Mouse (Mus musculus): Measurements from ENCODE around the gene Ubtd2.
"Not testable (repeated sequence)": the region's sequence is repeated elsewhere in the genome, so short reads cannot be mapped to it uniquely, and the experiment has no call there.

The Ubtd2 gene

DNA sequence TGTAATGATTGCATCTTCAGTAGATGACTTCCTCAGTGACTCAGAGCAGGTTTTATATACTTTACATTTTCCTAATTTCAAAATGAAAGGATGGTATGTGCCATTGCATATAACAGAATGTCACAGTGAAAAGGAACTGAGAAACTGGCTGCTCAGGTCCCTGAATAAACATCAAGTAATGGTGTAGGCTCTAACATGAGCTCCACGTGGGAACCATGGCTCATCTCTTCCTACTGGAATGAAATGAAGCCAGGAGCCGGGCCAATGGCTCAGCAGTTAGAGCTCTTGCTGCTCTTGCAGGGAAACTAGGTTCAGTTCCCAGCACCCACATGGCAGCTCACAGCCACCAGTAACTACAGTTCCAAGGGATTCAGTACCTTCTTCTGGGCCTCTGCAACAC, 16.8 kb downstream of the Ubtd2 start:
- DNase-seq: no peak

DNA sequence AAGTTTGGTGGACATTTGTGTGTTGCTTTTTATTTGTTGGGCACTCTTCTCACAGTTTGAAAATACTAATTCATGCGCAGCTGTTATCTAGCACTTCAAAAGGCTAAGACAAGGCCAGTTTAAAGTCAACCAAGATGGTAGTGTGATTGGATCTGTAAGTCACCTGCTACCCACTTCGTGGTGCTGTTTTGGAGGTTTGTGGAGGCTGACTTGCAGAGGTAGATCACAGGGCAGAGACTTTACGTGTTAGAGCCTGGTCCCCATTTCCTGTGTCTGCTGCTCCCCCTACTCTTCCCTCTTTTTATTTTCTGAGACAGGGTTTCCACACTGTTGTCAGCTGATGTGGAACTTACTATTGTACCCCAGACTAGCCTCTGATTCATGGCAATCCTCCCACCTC, 19.6 kb downstream of the Ubtd2 start:
- no peak for DNase-seq

DNA sequence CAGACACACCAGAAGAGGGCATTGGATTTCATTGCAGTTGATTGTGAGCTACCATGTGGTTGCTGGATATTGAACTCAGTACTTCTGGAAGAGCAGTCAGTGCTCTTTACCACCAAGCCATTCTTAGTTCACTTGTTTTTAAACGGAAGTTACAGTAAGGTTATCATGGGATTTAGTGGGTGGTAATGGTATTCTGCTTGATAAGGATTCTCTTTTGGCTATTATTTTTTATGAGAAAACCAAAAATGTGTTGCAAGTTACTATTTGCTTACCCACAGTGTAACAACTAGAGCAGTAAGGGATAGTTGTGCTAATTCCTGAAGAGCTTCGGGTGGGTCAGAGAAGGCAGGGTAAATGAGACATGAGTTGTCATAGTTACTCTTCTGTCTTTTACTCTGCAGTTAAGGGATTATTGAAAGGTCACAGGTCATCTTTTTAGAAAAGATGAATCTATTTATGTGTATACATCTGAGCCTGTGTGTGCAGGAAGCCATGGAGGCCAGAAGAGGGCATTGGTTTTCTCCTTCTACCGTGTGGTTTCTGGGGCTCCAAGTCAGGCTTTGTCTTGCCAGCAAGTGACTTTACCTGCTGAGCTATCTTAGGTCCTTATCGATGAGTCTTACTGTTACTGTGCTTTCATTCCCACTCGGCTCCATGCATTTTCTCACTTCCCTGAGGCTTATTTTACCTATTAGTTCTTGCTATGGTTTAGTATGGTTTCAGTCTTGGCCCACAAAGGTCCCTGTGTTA, 20.5 kb downstream of the Ubtd2 start:
- DNase-seq: no peak

DNA sequence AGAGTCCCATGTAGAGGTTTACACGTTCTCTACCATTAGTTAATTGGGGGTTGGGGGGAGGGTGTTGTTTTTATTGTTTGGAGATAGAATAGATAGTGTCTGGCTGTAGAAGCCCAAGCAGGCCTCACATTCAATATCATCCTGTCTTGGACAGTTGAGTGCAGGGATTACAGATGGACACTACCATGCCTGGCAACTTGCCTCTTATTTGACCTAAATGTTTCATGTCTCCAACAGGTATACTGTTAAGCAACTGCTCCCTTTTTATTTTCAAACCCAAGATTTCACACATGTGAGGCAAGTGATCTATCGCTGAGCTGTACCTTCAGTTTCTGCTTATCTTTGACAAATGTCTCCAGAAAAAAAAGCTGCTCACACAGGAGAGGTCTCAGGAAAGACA, 26.4 kb downstream of the Ubtd2 start:
- peak; percentile 72 for DNase-seq

DNA sequence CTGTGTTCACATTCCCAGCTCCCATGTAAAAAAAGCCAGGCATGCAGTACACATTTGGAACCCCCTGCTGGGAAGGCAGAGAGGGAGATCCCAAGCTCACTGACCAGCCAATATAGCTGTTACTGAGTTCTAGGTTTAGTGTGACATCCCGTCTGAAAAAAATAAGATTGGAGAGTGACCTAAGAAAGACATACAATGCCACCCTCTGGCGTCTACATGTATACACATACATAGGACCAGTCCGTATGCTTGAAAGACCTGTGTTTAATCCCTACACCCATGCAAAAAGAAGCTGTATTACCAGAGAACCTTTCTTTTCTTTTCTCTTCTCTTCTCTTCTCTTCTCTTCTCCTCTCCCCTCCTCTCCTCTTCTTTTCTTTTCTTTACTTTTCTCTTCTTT, 30.1 kb downstream of the Ubtd2 start:
- DNase-seq: no peak

DNA sequence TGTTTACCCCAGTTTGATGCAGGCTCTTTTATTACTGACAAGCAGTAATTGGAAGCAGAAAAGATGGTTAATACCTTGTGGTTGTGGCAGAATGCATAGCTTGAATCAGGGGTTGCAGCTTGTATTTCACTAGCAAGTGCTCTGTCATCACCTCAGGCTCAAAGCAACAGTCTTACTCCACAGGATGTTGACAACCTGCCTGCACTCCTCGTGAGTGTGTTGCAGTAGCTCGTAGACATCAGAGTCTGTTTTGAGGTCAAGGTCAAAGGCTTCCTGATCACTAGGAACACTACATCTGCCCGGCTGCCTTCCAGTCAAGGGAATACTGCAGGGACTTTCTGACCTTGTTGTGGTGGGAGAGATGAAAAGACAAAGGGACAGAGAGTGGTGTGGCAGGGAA, 31.5 kb downstream of the Ubtd2 start:
- no peak for DNase-seq

DNA sequence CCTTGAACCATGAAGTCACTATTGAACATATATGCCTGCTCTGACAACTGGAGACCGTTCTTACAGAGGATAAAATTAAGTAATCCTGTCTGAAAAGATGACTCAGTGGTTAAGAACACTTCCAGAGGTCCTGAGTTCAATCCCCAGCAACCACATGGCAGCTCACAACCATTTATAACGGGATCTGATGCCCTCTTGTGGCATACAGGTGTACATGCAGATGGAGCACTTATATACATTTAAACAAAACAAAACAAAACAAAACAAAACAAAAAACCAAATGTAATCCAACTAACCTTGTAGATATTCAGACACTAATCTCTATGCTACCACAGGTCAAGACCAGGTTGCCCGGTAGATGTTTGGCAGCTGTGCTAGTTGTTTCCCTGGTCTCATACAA, 32.3 kb downstream of the Ubtd2 start:
- no peak for DNase-seq

DNA sequence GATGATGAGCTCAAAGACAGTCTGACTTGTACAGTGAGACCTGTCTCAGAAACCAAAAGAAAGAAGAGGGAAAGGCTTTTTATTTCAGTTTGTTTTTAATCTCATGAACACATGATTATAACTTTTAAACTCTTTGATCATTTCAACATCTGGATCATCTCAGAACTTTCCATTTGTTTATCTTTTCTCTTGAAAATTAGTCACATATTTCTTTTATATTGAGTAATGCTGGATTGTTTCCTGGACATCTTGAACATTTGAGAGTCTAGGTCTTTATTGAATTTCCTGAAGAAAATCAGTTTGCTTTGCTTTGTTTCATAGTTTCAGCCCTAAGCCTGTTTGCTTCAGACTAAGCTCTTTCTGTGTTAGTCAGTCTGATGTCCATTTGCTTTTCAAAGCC, 33.2 kb downstream of the Ubtd2 start:
- DNase-seq: no peak

DNA sequence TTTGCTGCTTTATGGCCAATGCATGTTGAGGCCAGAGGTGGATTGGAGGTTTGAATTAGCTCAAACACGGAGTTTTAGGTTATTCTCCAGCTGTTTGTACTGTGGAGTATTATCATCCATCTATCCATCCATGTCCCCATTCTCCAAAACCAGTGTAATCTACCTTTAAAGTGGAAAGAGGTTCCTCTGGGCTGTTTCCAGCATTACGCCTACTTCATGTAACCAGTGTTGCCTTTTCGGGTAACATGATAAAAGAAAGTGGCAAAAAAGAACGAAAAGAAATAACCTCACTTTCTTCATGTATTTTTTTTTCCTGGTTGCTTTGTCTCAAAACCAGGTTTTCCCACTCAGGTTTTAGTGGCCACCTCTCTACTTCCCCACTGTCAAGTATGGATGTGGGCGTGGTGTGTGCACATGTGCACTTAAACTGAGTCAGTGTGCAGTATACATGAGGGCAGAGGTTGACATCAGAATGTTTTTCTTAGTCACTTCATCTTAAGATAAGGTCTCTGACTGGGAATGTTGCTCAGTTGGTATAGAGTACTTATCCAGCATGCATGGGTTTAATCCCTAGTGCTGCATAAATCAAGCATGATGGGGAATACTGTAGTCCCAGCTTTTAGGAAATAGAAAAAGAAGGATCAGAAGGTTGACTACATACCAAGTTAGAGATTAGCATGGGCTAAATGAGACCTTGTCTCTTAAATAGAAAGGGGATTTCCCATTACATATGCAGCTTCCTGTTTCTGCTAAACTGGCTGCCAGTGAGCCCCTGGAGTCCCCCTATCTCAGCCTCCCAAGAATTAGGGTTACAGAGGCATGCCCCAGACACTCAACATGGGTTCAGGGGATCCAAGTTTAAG, 33.9 kb downstream of the Ubtd2 start:
- DNase-seq: no peak

DNA sequence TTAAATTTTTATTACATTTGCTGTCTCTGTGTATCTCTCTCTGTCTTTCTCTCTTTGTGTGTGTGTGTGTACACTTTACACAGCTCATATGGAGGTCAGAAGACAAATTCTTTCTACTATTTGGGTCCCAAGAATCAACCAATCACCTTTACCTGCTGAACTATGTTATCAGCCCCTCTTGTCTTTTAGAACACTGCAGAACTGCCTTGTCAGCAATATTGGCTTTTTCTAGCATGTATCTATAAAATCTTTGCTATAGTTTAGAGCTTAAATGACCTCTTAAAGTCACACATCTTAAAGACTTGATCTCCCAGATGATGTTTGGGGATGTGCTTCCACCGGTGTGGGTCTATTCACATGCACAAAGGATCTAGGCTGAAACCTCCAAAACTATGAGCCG, 35.9 kb downstream of the Ubtd2 start:
- DNase-seq: no peak

DNA sequence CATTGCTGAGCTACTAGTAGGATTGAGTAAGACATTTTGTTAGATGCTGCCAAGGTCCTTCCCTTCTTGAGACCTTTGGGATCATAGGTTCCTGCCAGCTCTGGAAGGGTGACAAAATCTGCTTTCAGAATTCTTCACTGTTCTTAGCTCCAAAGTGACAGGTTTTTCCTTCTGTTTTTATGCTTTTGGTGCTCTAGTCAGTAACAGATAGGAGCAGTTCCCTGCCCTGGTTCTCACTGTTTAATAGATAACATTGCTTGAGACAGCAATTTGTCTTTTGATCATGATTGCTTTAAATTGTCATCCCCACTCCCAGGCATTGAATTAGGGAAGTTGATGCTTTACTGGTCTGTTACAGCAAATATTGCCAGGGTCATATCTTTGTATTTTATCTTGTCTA, 38.1 kb downstream of the Ubtd2 start:
- no peak for DNase-seq

DNA sequence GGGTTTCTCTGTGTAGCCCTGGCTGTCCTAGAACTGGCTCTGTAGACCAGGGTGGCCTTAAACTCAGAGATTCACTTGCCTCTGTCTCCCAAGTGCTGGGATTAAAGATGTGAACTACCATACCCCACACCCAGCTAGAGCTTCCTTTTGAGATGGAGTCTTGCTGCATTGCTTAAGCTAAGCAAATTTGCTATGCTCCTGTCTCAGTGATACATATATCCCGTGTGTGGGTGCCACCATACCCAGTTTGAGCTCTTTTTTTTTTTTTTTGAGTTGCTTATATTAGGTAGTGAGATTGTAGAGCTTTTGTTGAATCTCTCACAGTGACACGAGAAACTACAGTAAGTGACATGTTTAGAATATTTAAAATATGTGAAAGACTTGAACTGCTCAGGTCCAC, 40.1 kb downstream of the Ubtd2 start:
- DNase-seq: no peak

DNA sequence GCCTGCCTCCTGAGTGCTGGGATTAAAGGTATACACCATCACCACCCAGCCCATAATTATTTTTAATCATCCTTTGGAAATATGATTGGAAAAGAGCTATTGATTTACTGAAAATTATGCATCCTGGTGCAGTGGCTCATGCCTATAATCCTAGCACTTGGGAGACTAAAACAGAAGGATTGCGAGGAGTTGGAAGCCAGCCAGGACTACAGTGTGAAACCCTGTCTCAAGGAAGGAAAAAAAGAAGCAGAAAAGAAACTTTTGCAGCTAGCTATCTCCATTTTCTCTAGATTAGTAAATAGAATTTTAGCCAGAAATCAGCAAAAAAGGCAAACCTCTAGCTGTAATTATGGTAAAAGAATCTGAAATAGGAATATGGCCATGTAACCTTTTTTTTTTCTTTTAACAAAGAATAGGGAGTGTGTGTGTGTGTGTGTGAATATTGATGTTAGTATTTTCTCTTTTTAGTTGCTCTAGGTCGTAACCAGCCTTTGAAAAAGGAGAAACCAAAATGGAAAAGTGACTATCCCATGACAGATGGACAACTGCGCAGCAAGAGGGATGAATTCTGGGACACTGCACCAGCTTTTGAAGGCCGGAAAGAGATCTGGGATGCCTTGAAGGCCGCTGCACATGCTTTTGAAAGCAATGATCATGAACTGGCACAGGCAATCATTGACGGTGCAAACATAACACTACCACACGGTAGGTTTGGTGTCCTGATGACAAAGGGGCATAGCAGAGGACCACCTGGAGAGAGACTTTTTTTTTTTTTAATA, 43.8 kb downstream of the Ubtd2 start:
- DNase-seq: peak; percentile 63

DNA sequence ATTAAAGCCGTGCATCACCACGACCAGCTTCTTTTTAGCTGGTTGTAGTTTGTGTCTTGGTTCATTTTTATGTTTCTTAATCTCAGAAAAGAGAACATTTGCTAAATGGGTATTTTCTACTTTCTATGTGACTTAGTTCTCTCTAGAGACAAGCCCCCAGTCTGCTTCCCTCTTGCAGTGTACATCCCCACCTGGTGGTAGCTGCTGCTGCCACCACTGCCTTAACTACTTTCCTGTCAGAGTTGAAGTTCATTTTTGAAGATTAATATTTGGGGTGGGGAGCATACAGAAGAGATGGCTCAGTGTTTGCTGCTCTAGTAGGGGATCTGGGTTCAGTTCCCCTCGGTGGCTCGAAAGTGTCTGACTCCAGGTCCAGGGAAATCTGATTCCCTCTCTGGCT, 44.8 kb downstream of the Ubtd2 start:
- no peak for DNase-seq

DNA sequence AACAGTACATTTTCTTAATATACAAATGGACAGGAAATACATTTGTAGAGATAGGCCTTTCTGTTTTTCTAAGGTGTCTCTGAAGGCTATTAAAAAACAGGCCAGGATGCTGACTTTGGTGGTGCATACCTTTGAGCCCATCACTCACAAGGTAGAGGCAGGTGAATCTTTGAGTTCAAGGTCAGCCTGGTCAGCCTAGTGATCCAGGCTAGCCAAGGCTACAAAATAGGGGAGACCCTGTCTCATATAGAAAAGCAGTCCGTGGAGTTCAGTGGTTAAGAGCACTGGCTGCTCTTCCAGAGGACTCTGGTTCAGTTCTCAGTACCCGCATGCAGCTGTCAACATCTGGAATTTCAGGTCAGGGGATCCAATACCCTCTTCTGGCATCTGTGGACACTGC, 48.5 kb downstream of the Ubtd2 start:
- no peak for DNase-seq

DNA sequence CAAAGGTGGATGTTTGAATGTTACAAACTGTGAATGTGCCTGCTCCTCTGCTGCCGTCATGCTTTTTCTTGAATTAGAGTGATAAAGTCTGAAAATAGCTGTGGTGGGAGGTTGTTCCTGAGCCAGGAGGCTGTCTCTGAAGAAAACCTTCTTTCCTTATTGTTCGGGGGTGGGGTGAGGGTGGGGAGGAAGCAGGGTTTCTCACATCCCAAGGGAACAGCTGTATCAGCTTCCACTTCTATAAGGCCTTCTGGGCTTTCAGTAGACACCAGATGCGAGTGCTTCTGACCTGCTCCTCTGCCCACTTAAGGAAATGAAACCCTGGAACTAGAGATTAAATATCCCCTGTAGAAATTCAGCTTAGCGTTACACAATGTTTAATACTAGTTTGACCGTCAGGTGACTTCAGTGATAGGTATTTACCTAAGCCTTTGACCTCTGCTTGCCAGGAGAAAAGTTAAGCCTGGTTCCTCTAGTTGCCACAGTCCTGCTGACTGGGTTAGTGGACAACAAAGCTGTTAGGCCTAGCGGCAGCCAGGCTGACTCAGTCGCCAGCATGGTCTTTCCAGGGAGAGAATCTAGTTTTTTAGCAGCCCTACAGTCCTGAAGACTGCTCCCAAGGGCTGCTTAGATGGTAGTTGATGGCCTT, 50.0 kb downstream of the Ubtd2 start:
- DNase-seq: no peak

DNA sequence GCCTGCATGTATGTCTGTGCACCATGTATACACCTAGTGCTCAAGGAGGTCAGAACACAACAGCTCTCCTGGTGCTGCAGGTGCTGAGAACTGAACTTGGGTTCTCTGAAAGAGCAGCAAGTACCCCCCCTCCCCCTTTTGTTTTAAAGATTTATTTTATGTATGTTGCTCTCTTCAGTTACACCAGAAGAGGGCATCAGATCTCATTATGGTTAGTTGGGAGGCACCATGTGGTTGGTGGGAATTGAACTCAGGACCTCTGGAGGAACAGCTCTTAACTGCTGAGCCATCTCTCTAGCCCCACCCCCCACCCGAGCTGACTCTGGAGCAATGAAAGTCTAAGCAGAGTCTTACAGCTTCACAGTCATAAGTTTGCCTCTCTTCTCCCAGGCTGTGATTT, 55.8 kb downstream of the Ubtd2 start:
- no peak for DNase-seq

DNA sequence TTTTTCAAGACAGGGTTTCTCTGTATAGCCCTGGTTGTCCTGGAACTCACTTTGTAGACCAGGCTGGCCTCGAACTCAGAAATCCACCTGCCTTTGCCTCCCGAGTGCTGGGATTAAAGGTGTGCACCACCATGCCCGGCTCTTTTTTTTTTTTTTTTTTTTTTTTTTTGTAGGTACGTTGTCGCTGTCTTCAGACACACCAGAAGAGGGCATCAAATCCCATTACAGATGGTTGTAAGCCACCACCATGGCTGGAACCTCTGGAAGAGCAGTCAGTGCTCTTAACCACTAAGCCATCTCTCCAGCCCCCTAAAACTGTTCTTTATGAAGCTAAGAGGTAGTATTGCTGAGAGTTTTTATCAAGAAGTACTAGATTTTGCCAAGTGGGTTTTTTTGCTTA, 59.7 kb downstream of the Ubtd2 start:
- DNase-seq: not testable (repeated sequence)

DNA sequence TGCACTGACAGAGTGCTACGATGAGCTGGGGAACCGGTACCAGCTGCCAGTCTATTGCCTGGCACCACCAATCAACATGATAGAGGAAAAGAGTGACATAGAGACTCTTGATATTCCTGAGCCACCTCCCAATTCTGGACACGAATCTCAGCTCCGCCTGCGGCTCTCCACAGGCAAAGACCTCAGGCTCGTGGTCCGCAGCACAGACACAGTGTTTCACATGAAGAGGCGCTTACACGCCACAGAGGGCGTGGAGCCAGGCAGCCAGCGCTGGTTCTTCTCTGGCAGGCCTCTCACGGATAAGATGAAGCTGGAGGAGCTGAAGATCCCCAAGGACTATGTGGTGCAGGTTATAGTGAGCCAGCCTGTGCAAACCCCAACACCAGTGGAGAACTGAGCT, 60.9 kb downstream of the Ubtd2 start:
- no peak for DNase-seq

DNA sequence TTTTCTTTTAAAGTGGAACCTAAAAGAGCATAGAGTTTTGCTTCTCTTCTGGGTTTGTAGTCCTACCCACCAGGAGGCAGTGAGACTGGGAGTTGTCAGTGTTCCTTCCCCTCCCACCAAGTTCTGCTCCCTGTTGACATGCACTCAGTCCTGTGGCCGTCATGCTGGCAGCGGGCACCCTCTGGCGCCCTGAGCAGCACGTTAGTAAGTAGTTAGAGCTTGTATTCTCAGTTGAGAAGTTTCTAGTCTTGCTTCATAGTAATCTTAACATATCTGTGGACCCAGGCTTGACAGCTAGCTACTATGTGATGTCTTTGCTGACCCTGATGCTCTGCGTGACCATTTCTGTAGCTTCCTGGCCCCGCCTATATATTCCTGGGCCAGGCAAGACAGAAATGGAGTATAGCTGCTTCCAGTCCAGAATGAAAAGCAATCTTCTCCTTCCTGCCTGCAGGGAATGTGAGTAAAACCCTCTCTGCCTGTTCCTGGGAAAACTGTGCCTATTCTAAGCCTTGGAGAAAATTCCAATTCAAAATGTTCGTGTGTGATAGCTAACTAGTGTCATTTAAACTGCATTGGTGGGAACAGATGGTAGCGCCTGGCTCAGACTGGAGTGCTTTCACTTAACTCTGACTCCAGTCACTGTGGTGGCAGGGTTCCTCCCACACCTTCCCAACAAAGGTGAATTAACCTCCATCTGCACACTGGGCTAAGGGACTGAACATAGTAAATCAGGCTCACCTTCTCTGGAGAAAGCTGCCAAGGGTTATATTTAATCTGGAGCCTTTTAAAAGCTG, 61.9 kb downstream of the Ubtd2 start:
- DNase-seq: peak; percentile 90

DNA sequence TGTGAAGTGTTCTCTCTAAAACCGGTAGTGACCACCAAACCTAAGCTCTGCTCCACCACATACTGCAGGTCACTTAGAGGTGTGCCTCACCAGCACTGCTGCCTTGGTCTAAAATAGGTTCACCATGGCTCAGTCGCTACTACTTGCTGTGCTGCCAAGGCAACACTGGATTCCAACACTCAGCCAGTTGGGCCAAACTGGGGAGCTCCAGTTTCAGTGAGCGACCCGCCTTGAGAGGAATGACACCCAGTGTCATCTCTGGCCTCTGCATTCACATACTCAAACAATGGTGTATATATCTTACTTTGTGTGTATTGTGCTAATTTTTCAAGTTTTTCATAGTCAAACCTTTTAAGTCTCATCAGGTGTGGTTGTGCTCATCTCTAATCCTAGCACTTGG, 63.6 kb downstream of the Ubtd2 start:
- DNase-seq: no peak

DNA sequence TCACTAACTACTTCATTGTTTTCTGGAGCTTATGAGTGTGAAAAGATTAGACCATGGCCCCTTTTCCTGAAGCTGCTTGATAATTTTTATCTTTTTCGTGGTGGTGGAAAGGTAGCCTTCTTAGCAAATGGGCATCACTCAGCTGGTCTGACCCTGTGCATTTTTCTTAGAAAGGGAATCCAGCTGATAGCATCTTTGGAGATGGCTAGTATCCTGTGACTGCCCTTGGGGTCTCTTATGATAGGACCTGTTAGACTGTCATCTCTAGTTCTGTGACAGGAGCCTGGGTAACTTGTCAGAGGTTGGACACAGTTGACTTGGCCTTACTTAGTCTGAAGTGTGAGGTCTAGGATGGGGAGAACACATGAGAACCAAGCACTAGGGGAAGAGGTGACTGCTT, 64.2 kb downstream of the Ubtd2 start:
- no peak for DNase-seq

Measured in cerebellum, adult 9-11 months (tissue).